Mouse (Mus musculus) heart, postnatal 10 days (tissue): ENCODE results near the gene Cntnap2. TPM values are rescaled to one million over a fixed set of nuclear protein-coding genes. Genes with fewer than 3 reads are reported as not detected.
A peak's percentile ranks its signal among the peaks of the same experiment; 100 is the strongest.

Experiments used
- DNase-seq, 2 experiments: peaks; one replicate each; pipeline ENCODE4 v3.0.0; 2021
- intact Hi-C: fragments of 180-260 bp; cut with DNase I; formaldehyde crosslinking; loops from one replicate; pipeline ENCODE4 v1.15.1; 2025
- total RNA-seq, 2 experiments: library from RNA; stranded (reverse); gene quantifications; 2 replicates each; pipeline ENCODE4 v1.2.3; 2021

Cntnap2 gene
- under 1 TPM in 1 of 2 experiments, not detected in 1; 0.12 TPM for total RNA-seq

- intact Hi-C loops, result no loop called here
- peak; percentile 35 to 57 for DNase-seq
Measured at GRCm38 (mm10) chr6:45059091-45059490, at the start of gene Cntnap2. Gene Cntnap2 (plus strand): TSS chr6:45059357.

GRCm38 (mm10) chr6:45026011-45026682 is 33.0 kb upstream of the Cntnap2 start:
- intact Hi-C loops, result loop anchor here (2.0 kb wide), 3 partner anchors 933 to 1627 kb away; no protein-coding TSS in a partner anchor
- DNase-seq, result peak; percentile 5 to 24

GRCm38 (mm10) chr6:45039454-45039853 is 19.7 kb upstream of the Cntnap2 start:
- intact Hi-C loops, result no loop called here
- no peak for DNase-seq

GRCm38 (mm10) chr6:45059556-45060471 is 657 bp downstream of the Cntnap2 start:
- DNase-seq, result peak in 1 of 2 experiments; percentile 1
- intact Hi-C loops, result no loop called here

- DNase-seq, result no peak
- intact Hi-C loops, result no loop called here
Measured at GRCm38 (mm10) chr6:45062214-45062997, 3.2 kb downstream of the Cntnap2 start.

- no peak for DNase-seq
- intact Hi-C loops, result no loop called here
Measured at GRCm38 (mm10) chr6:45088304-45088703, 29.1 kb downstream of the Cntnap2 start.

GRCm38 (mm10) chr6:45113613-45114012 is 54.5 kb downstream of the Cntnap2 start:
- intact Hi-C loops, result no loop called here
- DNase-seq, result no peak

- intact Hi-C loops, result no loop called here
- DNase-seq, result no peak
Measured at GRCm38 (mm10) chr6:45144882-45145281, 85.7 kb downstream of the Cntnap2 start.

GRCm38 (mm10) chr6:45205039-45205438 is 145.9 kb downstream of the Cntnap2 start:
- intact Hi-C loops, result no loop called here
- no peak for DNase-seq

- intact Hi-C loops, result no loop called here
Measured at GRCm38 (mm10) chr6:45214330-45214729, 155.2 kb downstream of the Cntnap2 start.

GRCm38 (mm10) chr6:45229002-45229401 is 169.8 kb downstream of the Cntnap2 start:
- intact Hi-C loops, result no loop called here
- no peak for DNase-seq

More at GRCm38 (mm10) chr6:45214330-45214729, 155.2 kb downstream of the Cntnap2 start:
- no peak for DNase-seq

- no peak for DNase-seq
- intact Hi-C loops, result no loop called here
Measured at GRCm38 (mm10) chr6:45232571-45232970, 173.4 kb downstream of the Cntnap2 start.

- intact Hi-C loops, result no loop called here
- no peak for DNase-seq
Measured at GRCm38 (mm10) chr6:45236531-45236930, 177.4 kb downstream of the Cntnap2 start.

- intact Hi-C loops, result no loop called here
- no peak for DNase-seq
Measured at GRCm38 (mm10) chr6:45238117-45238516, 179.0 kb downstream of the Cntnap2 start.

- intact Hi-C loops, result no loop called here
- DNase-seq, result no peak
Measured at GRCm38 (mm10) chr6:45241218-45241617, 182.1 kb downstream of the Cntnap2 start.

- DNase-seq, result no peak
- intact Hi-C loops, result no loop called here
Measured at GRCm38 (mm10) chr6:45244680-45245079, 185.5 kb downstream of the Cntnap2 start.

GRCm38 (mm10) chr6:45258047-45258446 is 198.9 kb downstream of the Cntnap2 start:
- intact Hi-C loops, result no loop called here
- DNase-seq, result no peak

- intact Hi-C loops, result no loop called here
- no peak for DNase-seq
Measured at GRCm38 (mm10) chr6:45271537-45271936, 212.4 kb downstream of the Cntnap2 start.

GRCm38 (mm10) chr6:45273259-45273775 is 214.2 kb downstream of the Cntnap2 start:
- DNase-seq, result no peak
- intact Hi-C loops, result no loop called here

- intact Hi-C loops, result no loop called here
- no peak for DNase-seq
Measured at GRCm38 (mm10) chr6:45290154-45290553, 231.0 kb downstream of the Cntnap2 start.

GRCm38 (mm10) chr6:45317455-45317854 is 258.3 kb downstream of the Cntnap2 start:
- intact Hi-C loops, result no loop called here
- DNase-seq, result no peak
